Mouse (Mus musculus): ENCODE measurements at regions not wholly inside any gene's neighbourhood (a gene's known extent, or its start where the extent isn't known, plus 50 kb on each side); places are given as distances from the start of the nearest gene placed in this dataset.
A peak's percentile ranks its signal among the peaks of the same experiment; 100 is the strongest.

DNA sequence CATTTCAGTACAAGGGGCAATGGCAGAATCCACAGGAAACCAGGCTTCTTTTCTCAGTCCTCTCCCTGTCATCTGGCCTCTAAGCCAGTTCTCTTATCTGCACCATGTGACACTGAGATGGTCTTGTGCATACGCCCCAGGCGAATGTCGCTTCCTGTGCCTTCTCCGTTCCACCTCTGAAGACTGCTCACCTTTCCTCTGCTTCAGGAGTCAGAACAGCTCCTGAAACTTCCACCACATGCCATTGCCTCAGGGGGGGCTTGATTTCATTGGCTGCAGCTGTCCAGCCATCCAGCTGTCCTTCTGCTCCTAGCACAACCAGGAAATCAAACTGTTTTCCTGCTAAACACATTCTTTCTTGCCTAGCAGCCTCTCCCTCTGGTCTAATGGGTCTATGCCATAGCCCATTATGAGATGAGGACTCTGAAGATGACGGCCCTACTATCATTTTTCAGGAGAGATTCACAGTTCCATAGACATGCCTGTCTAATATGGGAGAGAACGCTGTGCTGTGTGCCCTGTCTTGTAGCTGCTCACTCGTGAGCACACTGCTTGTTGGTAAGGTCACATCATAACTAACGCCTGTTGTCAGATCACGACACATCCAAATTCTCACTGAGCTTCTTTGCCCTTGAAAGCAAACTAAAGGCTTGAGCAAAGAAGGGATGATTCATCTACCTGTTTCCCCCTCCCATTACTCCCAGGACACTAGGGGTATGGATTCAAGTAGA is 129.9 kb upstream of the Fmo9 start:
- DNase-seq: no peak

DNA sequence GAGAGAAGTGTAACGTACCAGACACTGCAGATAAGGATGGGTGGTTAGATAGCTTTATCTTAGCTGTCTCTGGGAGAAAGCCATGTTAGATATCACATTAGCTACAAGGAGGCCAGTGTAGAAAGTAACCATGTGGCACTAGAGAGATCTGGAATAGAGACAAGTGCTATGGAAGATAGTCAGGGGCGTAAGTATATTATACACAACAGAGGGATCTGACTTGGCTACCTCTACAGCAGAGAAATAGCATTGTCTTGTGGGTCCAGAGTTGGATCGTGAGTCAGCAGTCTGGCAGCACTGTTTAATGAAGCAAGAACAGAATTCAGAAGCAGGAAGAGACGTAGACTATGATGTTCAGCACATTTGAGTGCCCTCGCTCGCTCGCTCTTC is 130.4 kb upstream of the Fmo9 start:
- DNase-seq: no peak

DNA sequence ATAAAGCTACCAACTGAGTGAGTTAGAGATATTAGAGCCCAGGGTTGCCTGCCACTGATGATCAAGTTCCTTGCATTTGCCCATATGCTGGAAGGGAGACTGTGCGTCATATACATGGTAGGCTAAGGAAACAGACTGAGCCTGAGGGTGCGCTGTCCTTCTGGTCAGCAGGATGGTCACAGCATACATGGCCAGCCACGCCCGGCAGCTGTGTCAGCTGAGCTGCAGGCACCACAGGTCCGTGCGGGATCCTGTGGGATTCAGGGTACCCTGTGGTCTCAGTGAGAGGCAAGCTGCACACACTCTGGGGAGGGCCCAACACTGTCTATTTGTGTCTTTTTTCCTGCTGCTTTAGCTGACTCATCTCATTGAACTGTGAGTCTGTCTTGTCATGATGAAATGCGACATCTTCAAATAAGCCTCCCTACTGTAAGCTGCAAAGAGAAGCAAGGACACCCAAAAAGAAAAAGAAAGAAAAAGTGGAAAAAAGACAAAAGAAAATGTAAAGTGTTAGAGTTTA is 131.3 kb upstream of the Fmo9 start:
- DNase-seq: no peak

DNA sequence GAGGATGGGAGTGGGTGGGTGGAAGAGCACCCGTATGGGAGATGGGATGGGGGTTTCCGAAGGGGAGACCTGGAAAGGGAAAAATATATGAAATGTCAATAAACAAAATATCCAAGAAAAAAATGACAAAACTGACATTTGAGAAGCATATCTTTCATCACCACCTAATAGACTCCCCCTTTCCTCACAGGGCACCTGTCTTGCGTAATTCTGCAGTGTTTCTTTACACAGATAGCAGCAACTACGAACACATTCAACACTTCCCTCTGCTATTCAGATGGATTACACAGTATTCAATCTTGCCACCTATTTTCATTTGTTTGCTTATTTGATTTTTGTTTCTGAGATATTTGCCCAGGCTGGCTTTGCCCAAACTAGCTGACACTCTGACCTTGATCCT is 136.3 kb upstream of the Fmo9 start:
- no peak for DNase-seq

DNA sequence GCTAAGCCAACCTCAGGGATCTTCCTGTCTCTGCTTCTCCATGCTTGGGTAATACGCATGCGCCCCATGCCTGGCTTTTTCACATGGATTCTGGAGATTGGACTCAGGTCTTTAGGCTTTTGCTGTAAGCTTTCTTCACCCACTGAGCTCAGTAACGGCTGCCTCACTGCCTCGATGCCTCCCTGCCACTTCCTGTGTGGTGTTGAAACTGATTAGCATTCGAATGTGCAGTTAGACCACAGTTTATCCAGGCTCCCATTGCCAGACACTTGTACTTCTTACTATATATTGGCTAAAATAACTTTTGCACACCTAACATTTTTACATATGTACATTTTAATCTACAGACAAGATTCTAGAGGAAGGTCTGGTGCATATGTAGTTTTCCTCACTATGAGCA is 137.0 kb upstream of the Fmo9 start:
- DNase-seq: no peak

DNA sequence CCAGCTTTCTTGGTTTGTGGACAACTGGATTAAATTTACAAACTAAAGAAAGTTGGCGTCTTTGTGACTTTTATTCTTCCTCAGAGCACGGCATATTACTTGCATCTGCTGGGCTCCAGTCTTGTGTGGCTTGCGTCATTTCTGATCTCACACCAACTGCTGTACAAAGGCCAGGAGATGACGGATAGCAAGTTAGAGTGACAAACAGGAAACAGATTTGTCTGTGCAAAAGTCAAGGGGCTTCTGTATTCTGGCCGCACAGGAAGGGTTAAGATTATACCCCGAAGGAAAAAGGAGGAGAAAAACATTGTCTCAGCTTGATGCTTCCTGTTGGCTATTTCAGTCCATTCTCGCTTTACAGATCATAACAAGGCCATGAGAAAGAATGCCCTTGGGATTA is 137.8 kb upstream of the Fmo9 start:
- no peak for DNase-seq

DNA sequence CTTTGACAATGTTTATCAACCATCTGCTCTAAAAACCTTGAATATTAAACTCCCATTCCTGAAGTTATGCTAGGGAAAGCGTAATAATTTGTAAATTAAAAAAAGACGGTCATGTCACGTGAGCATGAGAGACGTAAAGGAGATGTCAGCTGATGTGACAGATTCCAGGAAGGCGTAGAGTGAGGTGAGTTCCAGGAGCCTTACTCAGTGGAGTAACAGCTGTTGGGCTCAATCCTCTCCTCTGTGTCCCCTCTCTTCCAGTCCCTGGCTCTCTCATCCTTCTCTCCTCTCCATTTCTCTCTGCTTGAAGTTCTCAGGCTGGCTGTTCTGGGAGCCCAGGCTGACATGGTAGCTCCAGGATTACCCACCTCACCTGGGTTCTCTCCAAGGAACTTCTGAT is 138.4 kb upstream of the Fmo9 start:
- no peak for DNase-seq

DNA sequence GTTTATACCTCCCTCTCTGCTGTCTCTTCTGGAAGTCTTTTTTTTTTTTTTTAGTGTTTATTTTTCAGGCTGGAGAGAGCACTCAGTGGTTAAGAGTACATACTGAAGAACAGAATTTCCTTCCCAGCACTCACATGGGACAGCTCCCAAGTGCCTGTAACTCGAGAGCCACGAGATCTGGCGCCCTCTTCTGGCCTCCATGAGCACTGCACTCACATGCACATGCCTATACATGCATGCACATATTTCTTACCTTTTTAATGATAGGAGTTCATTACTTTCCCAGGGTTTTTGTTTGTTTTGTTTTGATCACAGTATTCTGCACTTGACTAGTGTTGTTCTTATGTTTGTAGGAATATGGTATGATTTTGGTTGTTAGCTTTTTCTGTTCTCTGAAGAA is 139.5 kb upstream of the Fmo9 start:
- no peak for DNase-seq

DNA sequence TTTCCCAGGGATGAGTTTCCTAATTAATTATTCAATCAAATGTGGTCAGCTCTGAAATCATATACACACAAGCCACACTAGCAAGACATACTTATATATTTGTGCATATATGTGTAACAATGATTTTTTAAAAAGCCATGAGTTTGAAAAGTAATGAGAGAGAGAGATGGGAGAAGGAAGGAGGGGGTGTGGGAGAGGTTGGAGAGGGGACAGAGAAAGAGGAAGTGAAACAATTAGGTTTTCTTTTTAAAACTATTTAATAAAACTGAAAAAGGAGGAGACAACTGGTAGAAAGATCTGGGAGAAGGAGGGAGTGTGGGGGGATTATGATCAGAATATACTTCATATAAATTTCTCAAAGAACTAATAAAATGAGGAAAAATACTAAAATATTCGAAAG is 155.7 kb upstream of the Fmo9 start:
- no peak for DNase-seq

DNA sequence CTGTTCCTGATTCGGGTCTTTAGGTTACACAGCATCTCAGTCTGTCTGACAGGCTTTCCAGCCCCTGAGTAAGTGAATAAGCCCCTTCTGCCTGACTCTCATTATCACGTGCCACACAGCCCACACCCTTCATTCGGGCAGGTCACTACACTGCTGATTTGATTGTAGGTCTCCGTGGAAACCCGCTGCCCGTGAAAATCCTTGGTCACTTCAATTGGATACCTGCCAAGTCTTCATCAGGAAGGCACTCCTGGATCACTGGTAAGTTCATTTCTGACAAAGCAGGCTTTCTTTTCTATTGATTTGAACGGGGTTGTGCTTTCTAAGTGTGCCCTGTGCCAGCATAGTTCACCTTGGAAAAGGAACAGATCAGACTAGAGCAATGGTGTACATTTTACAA is 158.2 kb upstream of the Fmo9 start:
- no peak for DNase-seq

DNA sequence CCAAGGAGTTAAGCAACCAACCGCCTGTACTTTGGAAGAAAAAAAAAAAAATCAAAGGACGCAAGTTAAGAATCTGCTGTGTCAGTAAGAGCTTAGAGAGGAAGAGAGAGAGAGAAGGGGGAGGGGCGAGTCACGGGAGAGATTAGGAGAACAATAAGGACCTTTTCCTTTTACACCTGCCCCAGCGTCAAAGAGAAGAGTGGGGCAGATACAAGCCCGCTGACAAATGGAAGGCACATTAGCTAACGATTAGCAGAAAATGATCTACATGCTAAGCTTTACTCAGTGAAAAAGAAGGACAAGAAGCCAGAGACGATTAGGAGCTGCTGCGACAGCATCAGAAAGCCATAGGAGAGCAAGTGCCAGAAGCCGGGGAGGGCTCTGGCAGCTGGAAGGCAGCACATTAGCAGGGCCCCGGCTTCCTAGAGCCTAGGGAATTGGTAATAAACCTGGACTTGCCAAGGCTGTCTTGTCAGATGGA is 157.8 kb upstream of the Fam78b start:
- DNase-seq: no peak

DNA sequence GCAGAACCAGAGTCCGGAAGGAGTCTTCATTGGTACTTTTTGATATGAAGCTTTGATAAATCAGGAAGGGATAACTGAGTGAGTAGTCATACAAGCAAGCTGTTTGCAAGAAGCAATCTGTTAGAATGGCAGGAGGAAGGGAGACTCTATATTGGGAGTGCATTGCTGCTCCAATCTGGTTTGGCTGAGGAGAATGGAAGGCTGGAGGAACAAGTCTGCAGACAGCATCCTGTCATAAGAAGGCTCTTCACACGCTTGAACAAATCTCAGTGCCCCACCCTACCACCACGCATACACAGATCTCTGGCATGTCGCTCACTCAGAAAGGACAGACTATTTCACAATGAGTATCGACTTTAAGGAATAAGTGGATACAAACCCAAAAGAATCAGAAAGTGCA is 154.7 kb upstream of the Fam78b start:
- DNase-seq: no peak

DNA sequence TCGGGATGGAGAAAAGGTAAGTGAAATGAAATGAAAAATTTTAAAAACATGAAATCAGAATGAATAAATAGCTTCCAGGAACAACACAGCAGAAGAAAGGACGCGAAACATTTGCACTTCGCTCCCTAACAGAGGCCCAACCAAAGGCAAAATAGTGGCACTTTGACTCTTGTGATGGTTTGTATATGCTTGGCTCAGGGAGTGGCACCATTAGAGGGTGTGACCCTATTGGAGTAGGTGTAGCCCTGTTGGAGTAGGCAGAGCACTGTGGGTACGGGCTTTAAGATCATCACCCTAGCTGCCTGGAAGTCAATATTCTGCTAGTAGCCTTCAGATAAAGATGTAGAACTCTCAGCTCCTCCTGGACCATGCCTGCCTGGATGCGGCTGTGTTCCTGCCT is 154.0 kb upstream of the Fam78b start:
- no peak for DNase-seq

DNA sequence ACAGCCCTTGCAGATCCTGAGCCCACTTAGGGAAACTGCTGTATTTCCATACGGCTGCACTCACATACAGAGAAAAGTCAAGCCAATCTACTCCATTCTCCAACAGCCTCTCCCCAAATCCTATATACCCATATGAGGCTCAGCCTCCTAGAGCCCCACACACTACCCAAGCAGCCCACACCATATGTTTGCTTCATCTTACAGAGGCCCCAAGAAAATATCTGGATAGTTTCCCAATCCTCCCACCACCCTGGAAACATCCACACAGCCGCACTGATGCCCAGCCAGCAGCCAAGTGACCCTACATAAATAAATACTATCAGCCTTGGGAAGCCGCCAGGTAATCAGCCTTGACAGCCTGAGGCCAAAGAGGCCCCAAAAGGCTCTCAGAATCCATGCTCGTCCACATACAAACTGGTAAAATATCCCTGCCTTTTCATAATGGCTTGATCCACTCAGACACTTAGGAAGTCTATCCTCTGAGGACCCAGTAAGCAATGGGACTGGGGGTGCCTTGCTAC is 153.1 kb upstream of the Fam78b start:
- DNase-seq: no peak

DNA sequence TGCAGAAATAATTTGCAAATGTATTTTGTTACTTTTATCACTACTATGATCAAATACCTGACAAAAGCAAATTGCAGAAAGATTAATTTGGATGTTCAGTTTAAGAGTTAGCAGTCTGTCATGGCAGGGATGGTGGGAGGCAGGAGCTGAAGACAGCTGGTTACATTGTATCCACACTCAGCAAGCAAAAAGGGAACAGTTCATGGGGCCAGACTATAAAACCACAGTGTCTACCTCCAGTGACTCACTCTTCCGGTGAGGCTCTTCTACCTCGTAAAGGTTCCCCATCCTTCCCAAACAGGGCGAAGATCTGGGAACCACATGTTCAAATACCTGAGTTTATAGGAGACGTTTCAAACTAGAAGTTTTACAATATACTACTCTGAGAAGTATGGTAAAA is 145.2 kb upstream of the Fam78b start:
- no peak for DNase-seq

DNA sequence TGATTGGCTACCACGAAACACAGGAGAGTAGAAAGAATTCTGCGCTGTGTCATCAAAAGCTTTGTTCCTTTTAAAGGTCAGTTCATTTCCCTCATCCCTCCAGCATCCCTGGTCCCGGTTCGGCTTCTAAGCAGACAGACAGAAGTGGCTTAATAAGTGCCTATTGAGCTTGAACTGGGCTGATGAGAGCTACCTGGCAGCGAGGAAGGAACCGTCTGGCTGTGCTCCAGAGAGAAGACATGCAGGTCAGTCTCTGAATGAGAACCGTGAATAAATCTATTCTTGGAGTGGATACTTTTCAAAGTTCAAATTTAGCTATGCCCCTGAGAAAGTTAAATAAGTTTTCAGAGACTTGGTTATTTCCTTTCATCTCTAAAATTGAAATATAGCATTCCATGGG is 135.0 kb upstream of the Fam78b start:
- DNase-seq: no peak

DNA sequence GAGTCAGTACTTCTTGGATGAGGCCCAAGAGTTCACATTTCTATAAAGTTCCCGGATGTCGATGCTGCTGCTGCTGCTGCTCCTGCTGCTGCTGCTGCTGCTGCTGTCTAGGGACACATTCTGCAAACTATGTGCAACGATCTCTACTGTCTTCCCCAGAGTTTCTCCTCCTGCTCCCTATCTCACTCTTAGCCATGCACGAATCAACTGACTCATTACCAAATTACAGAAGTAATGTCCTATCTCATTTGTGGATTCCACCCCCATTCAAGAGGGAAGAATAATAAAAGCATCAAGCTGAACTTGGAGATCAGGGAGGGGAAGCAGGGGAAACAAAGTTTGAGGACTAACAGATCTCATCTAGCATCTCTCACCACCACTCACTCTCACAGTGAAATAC is 130.0 kb upstream of the Fam78b start:
- no peak for DNase-seq

DNA sequence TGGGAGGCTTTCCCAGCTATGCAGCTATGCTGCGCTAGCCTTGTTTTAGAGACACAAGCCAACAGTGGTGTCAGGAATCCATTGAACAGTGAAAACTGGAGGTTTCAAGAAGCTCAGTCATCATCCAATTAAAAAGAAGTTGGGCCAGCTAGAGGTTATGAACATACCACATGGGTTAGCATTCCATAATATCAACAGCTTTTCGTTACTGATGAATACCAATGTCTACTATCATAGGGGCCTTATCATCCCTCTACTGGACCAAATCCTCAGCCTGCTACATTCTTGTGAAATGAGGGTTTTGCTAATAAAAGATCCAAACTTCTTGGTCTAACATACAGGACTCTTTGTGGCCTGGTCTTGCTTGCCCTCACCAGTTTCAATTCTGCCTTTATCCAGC is 124.8 kb upstream of the Fam78b start:
- no peak for DNase-seq

DNA sequence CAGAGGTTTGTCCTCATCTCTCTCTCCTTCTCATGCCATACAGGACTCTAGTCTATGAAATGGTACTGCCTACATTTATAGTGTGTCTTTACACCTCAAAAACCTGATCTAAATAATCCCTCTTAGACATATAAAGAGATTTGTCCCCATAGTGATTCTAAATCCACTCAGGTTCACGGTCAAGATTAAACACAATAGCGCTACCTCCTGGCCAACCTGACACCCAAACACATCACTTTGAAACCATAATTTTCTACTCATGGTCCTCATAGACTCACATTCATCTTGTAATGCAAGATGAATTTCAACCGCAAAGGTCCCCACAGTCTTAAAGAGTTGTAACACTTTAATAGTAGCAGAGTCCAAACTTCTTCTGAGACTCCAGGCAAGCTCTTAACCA is 118.0 kb upstream of the Fam78b start:
- peak; percentile 9 to 10 for DNase-seq

DNA sequence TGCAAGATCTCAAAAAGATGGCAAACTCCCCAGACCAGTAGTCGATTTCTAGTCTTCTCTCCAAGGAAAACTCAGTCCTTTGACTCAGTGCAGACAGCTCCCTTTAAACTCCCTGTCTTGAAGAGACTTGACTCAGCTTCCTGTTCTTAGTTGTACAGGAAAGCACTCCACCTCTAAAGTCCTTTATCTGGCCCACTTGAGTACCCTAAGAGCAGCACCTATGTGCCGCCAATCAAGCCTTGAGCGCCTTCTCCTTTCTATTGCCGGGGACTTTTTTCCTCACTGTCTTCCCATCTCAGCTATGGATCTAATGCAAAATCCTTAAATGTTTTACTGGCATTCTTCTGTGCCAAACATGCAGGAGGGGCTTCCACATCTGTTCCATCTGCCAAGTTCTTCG is 105.3 kb upstream of the Fam78b start:
- no peak for DNase-seq

DNA sequence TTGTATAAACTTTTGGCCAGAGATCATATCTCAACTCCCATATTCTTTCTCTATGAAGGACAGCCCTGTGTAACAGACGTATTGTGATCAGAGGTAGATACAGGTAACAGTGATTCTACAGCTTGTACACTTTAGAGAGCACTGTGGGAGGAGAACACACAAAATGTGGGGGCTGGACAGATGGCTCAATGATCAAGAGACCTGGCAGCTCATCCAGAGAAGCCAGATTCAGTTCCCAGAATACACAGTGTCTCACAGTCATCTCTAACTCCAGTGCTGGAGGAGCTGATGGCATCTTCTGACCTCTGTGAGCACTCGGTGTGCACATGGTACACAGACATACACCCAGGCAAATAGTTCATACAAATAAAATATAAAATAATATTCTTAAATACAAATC is 102.5 kb upstream of the Fam78b start:
- DNase-seq: no peak

DNA sequence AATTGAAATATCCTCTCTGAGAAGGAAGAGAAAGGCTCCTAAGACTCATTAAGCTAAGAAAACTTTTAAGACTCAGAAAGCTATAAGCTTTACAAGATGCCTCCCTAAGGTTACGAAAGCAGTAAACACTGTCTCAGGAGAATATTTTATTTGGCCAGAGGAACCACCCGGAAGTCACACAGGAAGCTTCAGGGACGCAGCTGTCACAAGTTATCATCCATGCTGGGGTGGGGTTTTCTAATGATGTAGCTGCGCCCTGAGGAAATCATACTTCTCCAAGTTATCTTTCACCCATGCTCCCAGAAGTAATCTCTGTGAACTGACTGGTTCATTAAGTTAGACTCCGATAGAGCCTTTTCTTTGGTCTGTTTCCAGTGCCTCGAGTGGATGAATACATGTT is 102.0 kb upstream of the Fam78b start:
- DNase-seq: no peak

DNA sequence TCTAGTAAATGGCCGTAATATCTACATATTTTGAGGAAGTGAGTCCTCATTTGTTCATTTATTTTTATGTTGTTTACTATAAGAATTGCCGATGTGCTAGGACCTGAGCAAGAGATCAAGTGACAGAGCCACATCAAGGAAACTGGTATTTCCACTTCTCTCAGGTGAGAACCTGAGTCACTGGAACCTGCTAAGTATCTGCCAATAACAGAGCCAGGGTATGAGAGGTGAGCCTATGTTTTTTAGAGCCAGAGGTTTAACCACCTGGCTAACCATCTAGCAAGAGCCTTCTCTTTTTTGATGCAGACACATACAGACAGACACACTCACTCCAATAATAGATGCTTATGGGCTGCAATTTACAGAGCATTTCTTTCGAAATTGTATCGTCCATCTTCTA is 101.2 kb upstream of the Fam78b start:
- no peak for DNase-seq

DNA sequence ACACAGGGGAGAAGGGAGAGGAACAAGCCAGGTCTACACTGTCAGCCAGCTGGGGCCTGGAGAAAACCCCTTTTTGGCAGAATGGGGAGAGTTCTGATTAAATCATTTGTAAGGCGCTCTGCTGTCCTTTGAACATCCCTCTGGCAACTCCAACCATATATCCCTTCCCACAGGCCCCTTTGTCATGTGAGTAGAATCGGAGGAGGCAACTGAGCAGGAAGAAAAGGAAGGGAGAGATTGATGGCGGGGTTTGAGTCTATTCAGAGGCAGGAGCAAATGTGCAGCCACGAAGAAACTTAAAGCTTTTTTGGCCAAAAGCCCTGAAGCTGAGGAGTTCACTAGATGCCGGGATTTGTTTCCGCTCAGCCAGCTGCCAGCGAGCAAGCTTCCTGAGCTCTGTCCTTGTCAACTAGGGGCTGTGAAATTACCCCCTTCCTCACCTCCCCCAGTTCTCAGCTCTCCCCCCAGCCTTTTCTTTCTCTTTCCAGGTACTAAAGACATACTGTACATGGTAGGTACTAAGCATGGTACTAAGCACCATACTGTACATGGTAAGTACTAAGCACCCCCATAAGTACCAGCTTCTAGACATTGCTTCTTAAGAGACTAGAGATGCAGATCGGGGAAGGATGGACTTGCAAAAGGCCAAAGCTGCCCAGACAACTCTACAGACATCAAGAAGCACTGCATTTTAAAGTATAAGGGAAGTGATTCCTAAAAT is 100.6 kb upstream of the Fam78b start:
- DNase-seq: no peak
